Mouse (Mus musculus): ENCODE measurements at regions not wholly inside any gene's neighbourhood (a gene's known extent, or its start where the extent isn't known, plus 50 kb on each side); places are given as distances from the start of the nearest gene placed in this dataset.

DNA sequence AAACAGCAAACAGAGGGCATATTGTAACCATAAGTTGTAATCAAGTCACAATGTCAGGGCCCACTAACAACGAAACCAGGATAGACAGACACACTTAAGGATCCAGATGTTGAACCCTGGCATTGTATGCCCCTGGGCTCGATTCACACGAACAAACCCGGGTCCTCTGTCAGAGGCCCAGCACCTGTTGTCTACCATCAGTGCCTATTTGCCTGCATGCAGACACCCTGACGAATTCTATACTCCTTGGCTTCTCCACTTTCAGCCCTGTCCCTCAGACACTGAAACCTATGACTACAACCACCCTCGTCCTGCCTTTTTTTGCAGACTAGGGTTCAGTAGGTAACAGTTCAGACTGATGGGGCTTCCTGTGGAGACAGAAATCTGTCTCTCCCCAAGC is 170.6 kb upstream of the Pkdcc start:
- TF ChIP-seq POLR2A (IDR thresholded peaks at IDR 0.05; ENCODE audit: low read depth, low read length) (no peak), CTCF (conservative IDR thresholded peaks at IDR 0.05; ENCODE audit: insufficient read depth, insufficient read length, low read depth, low read length) (no peak)

Measured in kidney, adult 2 months (tissue).